Mouse (Mus musculus) myocyte (in vitro differentiated cells): ENCODE results near the gene Hoxd9. TPM values are rescaled to one million over a fixed set of nuclear protein-coding genes. Genes with fewer than 3 reads are reported as not detected.

ENCODE experiments used
- H3K27me3 ChIP-seq: one replicate; pipeline ENCODE4 v1.6.1; 2011; ENCODE audit not compliant: control insufficient read depth, insufficient read depth, insufficient read length
- H3K36me3 ChIP-seq: one replicate; pipeline ENCODE4 v1.6.1; 2011; ENCODE audit not compliant: control insufficient read depth, insufficient read depth
- H3K4me2 ChIP-seq: one replicate; pipeline ENCODE4 v1.6.1; 2011; ENCODE audit warnings: low read depth, control low read depth
- H3K4me3 ChIP-seq: one replicate; pipeline ENCODE4 v1.5.1; 2011; ENCODE audit warnings: mild to moderate bottlenecking, control low read depth, moderate library complexity
- H3K79me2 ChIP-seq: one replicate; pipeline ENCODE4 v1.6.1; 2011; ENCODE audit not compliant: control insufficient read depth, insufficient read depth
- H3ac ChIP-seq: one replicate; pipeline ENCODE4 v1.6.1; 2011; ENCODE audit not compliant: control insufficient read depth, insufficient read length
- CEBPB ChIP-seq: IDR thresholded peaks from 2 replicates; pipeline ENCODE4 v1.6.1; 2011; ENCODE audit warnings: mild to moderate bottlenecking, moderate library complexity; ENCODE audit not compliant: poor library complexity, insufficient read depth, severe bottlenecking
- E2F4 ChIP-seq: IDR thresholded peaks from one replicate; pipeline ENCODE4 v1.6.1; 2011; ENCODE audit warnings: mild to moderate bottlenecking, control low read depth, moderate library complexity; ENCODE audit not compliant: insufficient read depth
- MAX ChIP-seq: IDR thresholded peaks from one replicate; pipeline ENCODE4 v1.6.1; 2011; ENCODE audit warnings: low read depth, mild to moderate bottlenecking, control low read depth
- MYOD1 ChIP-seq, 3 experiments: IDR thresholded peaks; one replicate each; pipeline ENCODE4 v1.6.1; 2011; ENCODE audit warnings: control low read depth in 2 of 3, low read depth in 2 of 3, mild to moderate bottlenecking in 2 of 3, moderate library complexity in 1 of 3; ENCODE audit not compliant: insufficient read length in 2 of 3, control insufficient read depth in 1 of 3
- MYOG ChIP-seq, 3 experiments: IDR thresholded peaks; one replicate each; pipeline ENCODE4 v1.6.1; 2011; ENCODE audit warnings: control low read depth in 2 of 3, low read depth in 2 of 3, mild to moderate bottlenecking in 2 of 3; ENCODE audit not compliant: insufficient read length in 2 of 3, control insufficient read depth in 1 of 3, insufficient read depth in 1 of 3
- POLR2A ChIP-seq: IDR thresholded peaks from one replicate; pipeline ENCODE4 v1.6.1; 2011; ENCODE audit warnings: low read depth, mild to moderate bottlenecking, control low read depth, moderate library complexity; ENCODE audit not compliant: insufficient read length
- POLR2AphosphoS2 ChIP-seq: IDR thresholded peaks from one replicate; pipeline ENCODE4 v1.6.1; 2011; ENCODE audit warnings: low read depth, control low read depth; ENCODE audit not compliant: insufficient read length
- REST ChIP-seq: IDR thresholded peaks from one replicate; pipeline ENCODE4 v1.6.1; 2011; ENCODE audit warnings: mild to moderate bottlenecking, control low read depth, moderate library complexity; ENCODE audit not compliant: insufficient read depth, insufficient read length
- SRF ChIP-seq: IDR thresholded peaks from one replicate; pipeline ENCODE4 v1.6.1; 2011; ENCODE audit warnings: low read depth; ENCODE audit not compliant: control insufficient read depth, insufficient read length
- TCF12 ChIP-seq: IDR thresholded peaks from one replicate; pipeline ENCODE4 v1.6.1; 2011; ENCODE audit warnings: mild to moderate bottlenecking, control low read depth; ENCODE audit not compliant: poor library complexity, insufficient read depth, severe bottlenecking
- TCF3 ChIP-seq: IDR thresholded peaks from one replicate; pipeline ENCODE4 v1.6.1; 2011; ENCODE audit warnings: low read depth, control low read depth; ENCODE audit not compliant: insufficient read length
- USF1 ChIP-seq: IDR thresholded peaks from one replicate; pipeline ENCODE4 v1.6.1; 2011; ENCODE audit warnings: low read depth, mild to moderate bottlenecking, control low read depth, moderate library complexity
- polyA plus RNA-seq: library from polyadenylated mRNA; unstranded; fragments of >200 nt; fragmentation: generic; extraction: Trizol; gene quantifications from one replicate; pipeline ENCODE4 v1.2.1, GENCODE M21; 2012; ENCODE audit warnings: missing spikeins

The Hoxd9 gene
- polyA plus RNA-seq, 1 experiment = not detected

DNA sequence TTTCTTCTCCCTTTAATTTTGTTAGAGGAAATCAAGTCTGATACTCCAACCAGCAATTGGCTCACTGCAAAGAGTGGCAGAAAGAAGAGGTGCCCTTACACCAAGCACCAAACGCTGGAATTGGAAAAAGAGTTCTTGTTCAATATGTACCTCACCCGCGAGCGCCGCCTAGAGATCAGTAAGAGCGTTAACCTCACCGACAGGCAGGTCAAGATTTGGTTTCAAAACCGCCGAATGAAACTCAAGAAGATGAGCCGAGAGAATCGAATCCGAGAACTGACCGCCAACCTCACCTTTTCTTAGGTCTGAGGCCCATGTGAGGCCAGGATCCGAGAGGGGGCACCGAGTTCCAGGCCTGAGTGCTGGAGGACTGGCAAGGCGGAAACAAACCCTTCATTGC lies 3.5 kb upstream of the Hoxd9 start:
- Histone ChIP-seq H3ac (no peak overlapping the region), H3K4me3 (no peak overlapping the region), H3K36me3 (no peaks in the 10 kb centered on the region), H3K79me2 (no peaks in the 10 kb centered on the region), H3K27me3 (peaks cover 83% of the 10 kb centered on the region), H3K4me2 (no peak overlapping the region)
- no peak for TF ChIP-seq POLR2AphosphoS2
- no peak for TF ChIP-seq CEBPB
- no peak for TF ChIP-seq MAX
- TF ChIP-seq TCF12 = no peak
- no peak for TF ChIP-seq SRF
- TF ChIP-seq MYOG (IDR thresholded peaks at IDR 0.05; ENCODE audit: control insufficient read depth in 1 of 3, insufficient read depth in 1 of 3, insufficient read length in 2 of 3, low read depth in 2 of 3) = no peak
- TF ChIP-seq USF1 = no peak

DNA sequence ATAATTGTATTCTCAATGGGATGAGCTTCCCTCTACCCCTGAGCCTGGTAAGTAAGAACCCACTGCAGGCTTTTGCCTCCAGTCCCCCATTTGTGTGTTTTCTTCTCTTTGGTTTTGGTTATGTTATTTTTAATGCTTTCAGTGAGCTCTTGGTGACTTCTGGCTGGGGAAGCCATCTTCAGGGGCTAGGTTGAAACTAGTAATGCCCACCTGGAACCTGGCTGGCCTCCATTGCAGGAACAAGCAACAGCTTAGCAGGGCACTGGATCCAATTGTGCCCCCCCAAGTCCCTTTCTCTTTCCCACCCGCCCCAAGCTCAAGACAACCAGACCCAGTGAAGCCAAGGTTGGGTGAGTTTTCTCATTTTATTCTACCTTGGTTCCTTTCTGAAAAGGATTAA lies 2.1 kb upstream of the Hoxd9 start:
- TF ChIP-seq USF1 = no peak
- no peak for TF ChIP-seq E2F4
- no peak for TF ChIP-seq MYOD1 (IDR thresholded peaks at IDR 0.05; ENCODE audit: control insufficient read depth in 1 of 3, insufficient read length in 2 of 3, low read depth in 2 of 3)
- no peak for TF ChIP-seq MYOG (IDR thresholded peaks at IDR 0.05; ENCODE audit: control insufficient read depth in 1 of 3, insufficient read depth in 1 of 3, insufficient read length in 2 of 3, low read depth in 2 of 3)
- TF ChIP-seq MAX = no peak
- no peak for TF ChIP-seq TCF3
- TF ChIP-seq POLR2A = no peak
- TF ChIP-seq REST = no peak
- no peak for TF ChIP-seq TCF12
- no peak for TF ChIP-seq POLR2AphosphoS2
- TF ChIP-seq SRF = no peak
- TF ChIP-seq CEBPB = no peak
- Histone ChIP-seq H3K79me2 (no peaks in the 10 kb centered on the region), H3K4me2 (no peak overlapping the region), H3K4me3 (no peak overlapping the region), H3K27me3 (peaks cover 80% of the 10 kb centered on the region), H3ac (no peak overlapping the region), H3K36me3 (no peaks in the 10 kb centered on the region)

DNA sequence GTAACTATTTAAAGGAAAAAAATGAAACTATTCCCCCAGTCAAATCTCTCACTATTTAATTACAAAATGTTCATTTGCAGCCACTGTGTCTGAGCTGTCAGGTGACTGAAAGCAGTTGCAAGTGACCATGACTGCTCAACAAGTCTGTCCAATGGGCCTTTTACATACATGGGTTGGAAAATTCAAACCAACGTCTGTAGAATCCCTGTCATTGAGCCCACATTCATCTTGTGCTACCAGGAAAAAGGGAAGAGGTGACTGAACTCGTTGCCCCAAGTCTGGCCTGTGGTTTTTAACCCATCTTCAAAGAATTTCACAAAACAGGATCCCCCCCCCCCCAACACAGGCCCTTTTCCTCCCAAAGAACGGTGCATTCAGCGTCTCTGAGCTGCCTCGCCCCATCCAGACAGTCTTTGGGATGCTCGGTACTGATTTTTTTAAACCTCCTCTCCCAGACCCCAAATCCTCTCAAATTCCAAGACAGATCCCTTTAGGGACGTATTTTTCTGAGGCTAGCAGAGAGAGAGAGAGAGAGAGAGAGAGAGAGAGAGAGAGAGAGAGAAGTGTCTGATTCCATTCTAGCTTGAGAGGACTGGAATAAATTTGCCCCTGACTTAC lies 1.6 kb upstream of the Hoxd9 start:
- H3K36me3 ChIP-seq = no peaks in the 10 kb centered on the region
- no peaks in the 10 kb centered on the region for H3K79me2 ChIP-seq
- H3ac ChIP-seq = no peak overlapping the region
- no peak overlapping the region for H3K4me2 ChIP-seq
- H3K4me3 ChIP-seq = no peak overlapping the region
- peaks cover 83% of the 10 kb centered on the region for H3K27me3 ChIP-seq
- TF ChIP-seq REST (no peak), MYOD1 (IDR thresholded peaks at IDR 0.05; ENCODE audit: control insufficient read depth in 1 of 3, insufficient read length in 2 of 3, low read depth in 2 of 3) (no peak)

DNA sequence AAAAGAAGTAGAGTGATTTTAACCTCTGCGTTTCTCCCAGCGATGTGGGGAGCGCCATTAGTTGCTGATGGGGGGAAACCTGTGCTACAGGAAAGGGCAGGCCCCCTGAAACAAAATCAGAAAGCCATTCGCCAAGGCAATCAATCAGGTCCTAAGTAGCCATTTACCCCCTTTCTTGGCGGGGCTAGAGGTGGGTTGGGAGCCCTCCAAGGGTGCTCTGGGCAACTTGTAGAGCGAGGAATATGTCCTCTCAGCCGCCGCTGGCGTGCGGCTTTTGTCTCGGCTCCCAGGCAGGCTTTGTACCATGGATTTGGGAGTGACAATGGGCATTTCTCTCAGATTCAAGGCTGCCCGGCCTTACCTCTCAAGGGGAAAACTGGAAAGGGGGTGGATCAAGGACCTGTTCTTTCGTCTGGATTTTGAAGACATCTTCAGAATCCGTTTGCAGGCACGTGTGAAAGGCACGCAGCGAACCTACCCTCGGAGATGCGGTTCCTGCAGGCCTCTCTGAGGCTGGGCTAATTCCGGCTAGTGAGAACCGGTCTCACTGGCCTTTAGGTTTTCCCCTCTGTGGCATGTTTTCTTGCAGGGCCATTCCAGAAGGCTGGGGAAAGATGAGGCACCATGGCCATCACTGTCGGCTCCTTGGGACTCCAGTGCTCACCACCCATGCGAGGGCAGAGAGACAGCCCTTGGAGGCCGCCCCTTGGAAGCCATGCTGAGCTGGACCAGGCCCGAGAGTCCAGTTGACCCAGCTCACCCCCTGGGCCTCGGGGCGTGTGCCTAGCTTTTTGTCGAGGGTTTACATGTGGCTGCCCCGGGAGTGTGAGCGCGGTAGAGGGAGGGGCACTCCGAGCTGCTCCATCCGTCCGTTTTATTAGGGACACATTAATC lies 838 bp upstream of the Hoxd9 start:
- no peak overlapping the region for H3K4me3 ChIP-seq
- H3K4me2 ChIP-seq = no peak overlapping the region
- no peaks in the 10 kb centered on the region for H3K79me2 ChIP-seq
- no peak overlapping the region for H3ac ChIP-seq
- no peak for TF ChIP-seq E2F4
- no peaks in the 10 kb centered on the region for H3K36me3 ChIP-seq
- peaks cover 75% of the 10 kb centered on the region for H3K27me3 ChIP-seq

DNA sequence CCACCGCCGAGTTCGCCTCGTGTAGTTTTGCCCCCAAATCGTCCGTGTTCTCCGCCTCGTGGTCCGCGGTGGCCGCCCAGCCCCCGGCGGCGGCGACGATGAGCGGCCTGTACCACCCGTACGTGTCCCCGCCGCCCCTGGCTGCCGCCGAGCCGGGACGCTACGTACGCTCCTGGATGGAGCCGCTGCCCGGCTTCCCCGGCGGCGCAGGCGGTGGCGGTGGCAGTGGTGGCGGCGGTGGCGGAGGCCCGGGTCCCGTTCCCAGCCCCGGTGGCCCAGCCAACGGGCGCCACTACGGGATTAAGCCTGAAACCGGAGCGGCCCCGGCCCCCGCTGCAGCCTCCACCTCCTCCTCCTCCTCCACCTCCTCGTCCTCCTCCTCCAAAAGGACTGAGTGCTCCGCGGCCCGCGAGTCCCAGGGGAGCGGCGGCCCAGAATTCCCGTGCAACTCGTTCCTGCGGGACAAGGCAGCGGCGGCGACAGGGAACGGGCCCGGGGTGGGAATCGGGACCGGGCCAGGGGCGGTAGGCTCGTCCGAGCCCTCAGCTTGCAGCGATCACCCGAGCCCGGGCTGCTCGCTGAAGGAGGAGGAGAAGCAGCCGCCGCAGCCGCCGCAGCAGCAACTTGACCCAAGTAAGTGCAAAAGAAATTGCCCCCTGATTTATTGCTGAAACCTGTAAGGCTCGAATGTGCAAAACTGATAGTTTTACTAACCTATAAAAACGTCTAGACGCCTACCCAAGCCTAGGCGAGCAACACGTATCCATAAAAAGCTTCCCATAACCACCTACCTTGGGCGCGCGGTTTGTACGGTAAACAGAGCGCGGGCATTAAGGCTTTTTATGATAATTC lies 900 bp downstream of the Hoxd9 start:
- peaks cover 58% of the 10 kb centered on the region for H3K27me3 ChIP-seq
- H3ac ChIP-seq = no peak overlapping the region
- H3K36me3 ChIP-seq = no peaks in the 10 kb centered on the region
- TF ChIP-seq MYOD1 (IDR thresholded peaks at IDR 0.05; ENCODE audit: control insufficient read depth in 1 of 3, insufficient read length in 2 of 3, low read depth in 2 of 3) (no peak), TCF3 (no peak), POLR2AphosphoS2 (no peak), MAX (no peak), MYOG (IDR thresholded peaks at IDR 0.05; ENCODE audit: control insufficient read depth in 1 of 3, insufficient read depth in 1 of 3, insufficient read length in 2 of 3, low read depth in 2 of 3) (no peak), REST (no peak), E2F4 (no peak), POLR2A (no peak), CEBPB (no peak), USF1 (no peak), SRF (no peak), TCF12 (no peak)
- H3K4me2 ChIP-seq = no peak overlapping the region
- H3K79me2 ChIP-seq = no peaks in the 10 kb centered on the region
- H3K4me3 ChIP-seq = no peak overlapping the region
